Mouse (Mus musculus): ENCODE results near the gene Wdhd1. TPM values are rescaled to one million over a fixed set of nuclear protein-coding genes. Genes with fewer than 3 reads are reported as not detected.

Wdhd1 gene
- polyA plus RNA-seq, 1 experiment from 2014 or later = 13.5 TPM

DNA sequence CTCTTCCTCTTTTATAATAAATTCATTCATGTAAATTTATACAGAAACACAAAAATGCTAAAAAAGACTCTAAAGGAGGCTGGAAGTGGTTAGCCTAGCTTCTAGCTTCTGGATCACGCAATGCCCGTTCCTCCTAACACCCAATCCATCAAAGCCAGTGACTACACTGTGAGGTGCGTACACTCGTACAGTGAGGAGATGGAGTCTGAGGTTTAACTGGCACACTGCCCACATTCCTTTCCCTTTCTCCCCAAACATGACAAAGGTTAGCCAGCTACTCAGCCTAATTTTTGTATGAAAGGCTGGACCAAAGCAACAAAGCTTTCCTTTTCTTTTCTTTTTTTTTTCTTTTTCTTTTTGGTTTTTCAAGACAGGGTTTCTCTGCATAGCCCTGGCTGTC, 33.9 kb downstream of the Wdhd1 start:
- H3K9ac ChIP-seq (ENCODE audit: low read length) = no peak overlapping the region
- WGBS = 33% methylated on average over 4 of the region's 4 CpGs
- peaks cover 0 to 6% of the 10 kb centered on the region in 2 experiments; a peak in 2 of 4 replicates for H3K4me1 ChIP-seq (ENCODE audit: control insufficient read depth in 2 of 2, insufficient read depth in 2 of 2, low read length in 2 of 2)
- no peak for ATAC-seq (ENCODE audit: insufficient number of reproducible peaks, insufficient read depth, low FRiP score, low read depth)
- no peak overlapping the region for H3K27ac ChIP-seq (replicated peaks in 1 of 2; ENCODE audit: control insufficient read depth in 1 of 2, insufficient read depth in 1 of 2, low read depth in 2 of 2, low read length in 2 of 2)
- H3K4me3 ChIP-seq (ENCODE audit: control insufficient read depth in 1 of 2, insufficient read depth in 1 of 2, low read depth in 1 of 2, low read length in 2 of 2) = no peak overlapping the region
- H3K27me3 ChIP-seq (ENCODE audit: control insufficient read depth, insufficient read depth, low read length) = no peaks in the 10 kb centered on the region
- no peaks in the 10 kb centered on the region for H3K9me3 ChIP-seq (ENCODE audit: control insufficient read depth, low read length)
- peaks cover 57% of the 10 kb centered on the region for H3K36me3 ChIP-seq (ENCODE audit: control insufficient read depth, insufficient read depth, low read length)
- no peak overlapping the region for H3K4me2 ChIP-seq (ENCODE audit: low read length)

DNA sequence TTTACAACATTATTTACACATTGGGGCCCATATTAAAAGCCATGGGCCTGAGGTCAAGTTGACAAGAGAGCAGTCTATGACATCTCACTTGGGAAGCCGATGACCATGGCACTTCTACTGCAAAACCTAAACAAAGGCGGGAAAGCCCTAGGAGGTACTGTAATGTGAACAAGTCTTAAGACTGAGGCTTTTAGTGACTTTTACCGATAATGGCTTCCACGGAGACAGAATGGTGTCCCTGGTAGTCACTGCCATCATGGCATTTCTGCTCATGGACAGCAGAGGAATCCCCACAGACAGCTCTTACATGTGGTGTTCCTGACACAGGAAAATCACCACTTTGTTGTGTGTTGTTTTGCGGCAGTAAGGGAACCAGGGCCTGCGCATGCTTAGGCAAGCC, 35.6 kb downstream of the Wdhd1 start:
- Histone ChIP-seq H3K4me2 (ENCODE audit: low read length) (no peak overlapping the region), H3K27ac (replicated peaks in 1 of 2; ENCODE audit: control insufficient read depth in 1 of 2, insufficient read depth in 1 of 2, low read depth in 2 of 2, low read length in 2 of 2) (0 out of 4 replicates have a peak overlapping the region, but pooled peaks of 1 of the 2 experiments have one; percentile 11), H3K27me3 (ENCODE audit: control insufficient read depth, insufficient read depth, low read length) (no peaks in the 10 kb centered on the region), H3K9me3 (ENCODE audit: control insufficient read depth, low read length) (no peaks in the 10 kb centered on the region), H3K9ac (ENCODE audit: low read length) (no peak overlapping the region), H3K4me3 (ENCODE audit: control insufficient read depth in 1 of 2, insufficient read depth in 1 of 2, low read depth in 1 of 2, low read length in 2 of 2) (no peak overlapping the region), H3K36me3 (ENCODE audit: control insufficient read depth, insufficient read depth, low read length) (peaks cover 40% of the 10 kb centered on the region), H3K4me1 (ENCODE audit: control insufficient read depth in 2 of 2, insufficient read depth in 2 of 2, low read length in 2 of 2) (peaks cover 0 to 6% of the 10 kb centered on the region in 2 experiments; a peak in 2 of 4 replicates)
- WGBS = 69% methylated on average over 6 of the region's 6 CpGs
- ATAC-seq (ENCODE audit: insufficient number of reproducible peaks, insufficient read depth, low FRiP score, low read depth) = no peak

DNA sequence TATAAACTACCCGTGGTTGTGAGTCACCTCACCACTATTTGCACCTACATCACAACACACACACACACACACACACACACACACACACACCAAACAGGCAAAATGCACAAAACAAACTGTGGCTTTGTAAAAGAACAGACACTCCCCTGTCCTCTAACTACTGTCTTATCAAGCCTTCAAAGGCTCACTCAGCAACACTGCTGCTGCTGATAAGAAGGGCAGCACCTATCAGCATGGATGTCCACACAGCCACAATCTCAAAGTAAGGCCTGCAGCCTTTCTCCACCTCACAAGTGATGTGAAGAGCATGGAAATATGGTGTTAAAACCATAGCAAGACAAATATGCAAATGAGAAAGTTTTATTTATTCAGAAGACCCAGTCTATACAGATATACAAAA, 36.1 kb downstream of the Wdhd1 start:
- Histone ChIP-seq H3K27me3 (ENCODE audit: control insufficient read depth, insufficient read depth, low read length) (no peaks in the 10 kb centered on the region), H3K9ac (ENCODE audit: low read length) (no peak overlapping the region), H3K4me2 (ENCODE audit: low read length) (no peak overlapping the region), H3K36me3 (ENCODE audit: control insufficient read depth, insufficient read depth, low read length) (peaks cover 35% of the 10 kb centered on the region), H3K4me1 (ENCODE audit: control insufficient read depth in 2 of 2, insufficient read depth in 2 of 2, low read length in 2 of 2) (peaks cover 0 to 6% of the 10 kb centered on the region in 2 experiments; a peak in 2 of 4 replicates), H3K4me3 (ENCODE audit: control insufficient read depth in 1 of 2, insufficient read depth in 1 of 2, low read depth in 1 of 2, low read length in 2 of 2) (no peak overlapping the region), H3K27ac (replicated peaks in 1 of 2; ENCODE audit: control insufficient read depth in 1 of 2, insufficient read depth in 1 of 2, low read depth in 2 of 2, low read length in 2 of 2) (no peak overlapping the region), H3K9me3 (ENCODE audit: control insufficient read depth, low read length) (peaks cover 4% of the 10 kb centered on the region)
- ATAC-seq (ENCODE audit: insufficient number of reproducible peaks, insufficient read depth, low FRiP score, low read depth) = no peak
- WGBS = 17% methylated on average over 1 of the region's 1 CpGs

- peaks cover 6 to 11% of the 10 kb centered on the region in 2 experiments for H3K4me1 ChIP-seq (ENCODE audit: control insufficient read depth in 2 of 2, insufficient read depth in 2 of 2, low read length in 2 of 2)
- no peak overlapping the region for H3K4me3 ChIP-seq (ENCODE audit: control insufficient read depth in 1 of 2, insufficient read depth in 1 of 2, low read depth in 1 of 2, low read length in 2 of 2)
- H3K9me3 ChIP-seq (ENCODE audit: control insufficient read depth, low read length) = peaks cover 6% of the 10 kb centered on the region
- H3K4me2 ChIP-seq (ENCODE audit: low read length) = no peak overlapping the region
- WGBS = 91% methylated on average over 4 of the region's 4 CpGs
- H3K27me3 ChIP-seq (ENCODE audit: control insufficient read depth, insufficient read depth, low read length) = no peaks in the 10 kb centered on the region
- no peak overlapping the region for H3K27ac ChIP-seq (replicated peaks in 1 of 2; ENCODE audit: control insufficient read depth in 1 of 2, insufficient read depth in 1 of 2, low read depth in 2 of 2, low read length in 2 of 2)
- peaks cover 11% of the 10 kb centered on the region for H3K36me3 ChIP-seq (ENCODE audit: control insufficient read depth, insufficient read depth, low read length)
- ATAC-seq (ENCODE audit: insufficient number of reproducible peaks, insufficient read depth, low FRiP score, low read depth) = no peak
- H3K9ac ChIP-seq (ENCODE audit: low read length) = no peak overlapping the region
Observed at GRCm38 (mm10) chr14:47237286-47237685, 39.4 kb downstream of the Wdhd1 start.

- 95% methylated on average over 7 of the region's 7 CpGs for WGBS
Observed at GRCm38 (mm10) chr14:47236491-47236890, 40.2 kb downstream of the Wdhd1 start.

GRCm38 (mm10) chr14:47234526-47235250, 42.0 kb downstream of the Wdhd1 start:
- 45% methylated on average over 5 of the region's 5 CpGs for WGBS

More at GRCm38 (mm10) chr14:47236491-47236890, 40.2 kb downstream of the Wdhd1 start:
- H3K27me3 ChIP-seq (ENCODE audit: control insufficient read depth, insufficient read depth, low read length) = no peaks in the 10 kb centered on the region
- peaks cover 6 to 11% of the 10 kb centered on the region in 2 experiments for H3K4me1 ChIP-seq (ENCODE audit: control insufficient read depth in 2 of 2, insufficient read depth in 2 of 2, low read length in 2 of 2)
- ATAC-seq (ENCODE audit: insufficient number of reproducible peaks, insufficient read depth, low FRiP score, low read depth) = no peak
- H3K4me2 ChIP-seq (ENCODE audit: low read length) = no peak overlapping the region
- no peak overlapping the region for H3K4me3 ChIP-seq (ENCODE audit: control insufficient read depth in 1 of 2, insufficient read depth in 1 of 2, low read depth in 1 of 2, low read length in 2 of 2)
- H3K9me3 ChIP-seq (ENCODE audit: control insufficient read depth, low read length) = peaks cover 6% of the 10 kb centered on the region
- H3K27ac ChIP-seq (replicated peaks in 1 of 2; ENCODE audit: control insufficient read depth in 1 of 2, insufficient read depth in 1 of 2, low read depth in 2 of 2, low read length in 2 of 2) = no peak overlapping the region
- peaks cover 7% of the 10 kb centered on the region for H3K36me3 ChIP-seq (ENCODE audit: control insufficient read depth, insufficient read depth, low read length)
- no peak overlapping the region for H3K9ac ChIP-seq (ENCODE audit: low read length)

GRCm38 (mm10) chr14:47234032-47234431, 42.6 kb downstream of the Wdhd1 start:
- Histone ChIP-seq H3K27ac (replicated peaks in 1 of 2; ENCODE audit: control insufficient read depth in 1 of 2, insufficient read depth in 1 of 2, low read depth in 2 of 2, low read length in 2 of 2) (0 out of 4 replicates have a peak overlapping the region, but pooled peaks of 1 of the 2 experiments have one; percentile 33), H3K27me3 (ENCODE audit: control insufficient read depth, insufficient read depth, low read length) (no peaks in the 10 kb centered on the region), H3K9ac (ENCODE audit: low read length) (no peak overlapping the region), H3K4me2 (ENCODE audit: low read length) (no peak overlapping the region), H3K4me1 (ENCODE audit: control insufficient read depth in 2 of 2, insufficient read depth in 2 of 2, low read length in 2 of 2) (peaks cover 8 to 19% of the 10 kb centered on the region in 2 experiments), H3K36me3 (ENCODE audit: control insufficient read depth, insufficient read depth, low read length) (no peaks in the 10 kb centered on the region), H3K9me3 (ENCODE audit: control insufficient read depth, low read length) (peaks cover 6% of the 10 kb centered on the region), H3K4me3 (ENCODE audit: control insufficient read depth in 1 of 2, insufficient read depth in 1 of 2, low read depth in 1 of 2, low read length in 2 of 2) (no peak overlapping the region)
- 63% methylated on average over 3 of the region's 3 CpGs for WGBS
- no peak for ATAC-seq (ENCODE audit: insufficient number of reproducible peaks, insufficient read depth, low FRiP score, low read depth)

More at GRCm38 (mm10) chr14:47234526-47235250, 42.0 kb downstream of the Wdhd1 start:
- Histone ChIP-seq H3K4me1 (ENCODE audit: control insufficient read depth in 2 of 2, insufficient read depth in 2 of 2, low read length in 2 of 2) (peaks cover 5 to 16% of the 10 kb centered on the region in 2 experiments), H3K9me3 (ENCODE audit: control insufficient read depth, low read length) (peaks cover 6% of the 10 kb centered on the region), H3K9ac (ENCODE audit: low read length) (no peak overlapping the region), H3K4me2 (ENCODE audit: low read length) (no peak overlapping the region), H3K27me3 (ENCODE audit: control insufficient read depth, insufficient read depth, low read length) (no peaks in the 10 kb centered on the region), H3K36me3 (ENCODE audit: control insufficient read depth, insufficient read depth, low read length) (no peaks in the 10 kb centered on the region), H3K4me3 (ENCODE audit: control insufficient read depth in 1 of 2, insufficient read depth in 1 of 2, low read depth in 1 of 2, low read length in 2 of 2) (no peak overlapping the region), H3K27ac (replicated peaks in 1 of 2; ENCODE audit: control insufficient read depth in 1 of 2, insufficient read depth in 1 of 2, low read depth in 2 of 2, low read length in 2 of 2) (no peak overlapping the region)
- ATAC-seq (ENCODE audit: insufficient number of reproducible peaks, insufficient read depth, low FRiP score, low read depth) = no peak

All from heart, embryonic 14.5 days (tissue).